Mouse (Mus musculus): ENCODE results near the gene Tnik. TPM values are rescaled to one million over a fixed set of nuclear protein-coding genes. Genes with fewer than 3 reads are reported as not detected.

Tnik gene
- polyA plus RNA-seq, 1 experiment from 2014 or later, result 14.7 TPM

DNA sequence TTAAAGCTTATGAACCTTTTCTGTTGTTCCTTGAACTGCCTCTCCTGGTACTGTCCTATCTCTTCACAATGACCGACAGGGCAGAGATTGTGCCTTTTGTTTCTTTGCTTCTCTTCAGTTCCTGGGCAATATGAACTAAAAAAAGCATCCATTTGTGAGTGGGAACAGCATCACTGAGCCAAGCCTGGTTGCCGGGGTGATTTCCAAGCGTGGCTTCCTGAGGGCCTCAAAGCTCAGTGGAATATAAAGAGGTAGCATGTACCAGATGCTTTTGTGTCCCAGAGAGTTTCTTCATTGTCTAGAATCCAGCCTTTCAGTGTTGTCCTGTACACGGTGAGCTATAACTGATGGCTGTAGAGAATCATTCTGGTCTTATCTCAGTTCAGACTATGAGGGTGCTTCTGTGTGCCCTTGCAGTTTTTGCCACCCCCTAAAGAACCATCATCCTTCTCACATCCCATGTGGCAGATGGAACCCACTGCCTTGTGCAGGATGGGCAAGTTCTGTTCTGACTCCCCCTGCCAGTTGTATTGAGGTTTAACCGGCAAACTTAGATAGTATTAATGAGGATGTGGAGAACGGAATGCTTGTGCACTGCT is 246.4 kb downstream of the Tnik start:
- ATAC-seq (ENCODE audit: insufficient read depth, low FRiP score, low read depth), result no peak
- 77% methylated on average over 6 of the region's 6 CpGs for WGBS

DNA sequence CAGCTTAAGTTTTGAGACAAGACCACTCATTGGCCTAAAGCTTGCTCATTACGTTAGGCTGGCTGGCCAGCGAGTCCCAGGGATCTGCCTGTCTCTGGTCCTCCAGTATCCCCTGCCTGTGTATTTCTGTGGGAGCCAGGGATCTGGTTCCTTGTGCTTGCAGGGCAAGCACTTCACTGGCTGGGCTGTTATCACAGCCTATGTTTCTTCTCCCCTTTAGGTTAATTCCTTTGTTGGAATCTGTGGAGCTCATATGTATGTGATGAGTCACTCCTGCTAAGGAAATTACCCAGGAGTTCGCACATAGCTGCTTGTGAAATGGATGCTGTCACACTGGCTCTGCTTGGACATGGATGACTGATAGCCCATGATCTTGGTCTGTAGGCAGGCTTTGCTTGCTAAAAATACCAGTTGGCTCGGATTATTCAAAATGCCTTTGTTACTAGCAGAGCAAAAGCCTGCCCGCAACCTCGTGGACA is 260.0 kb downstream of the Tnik start:
- Histone ChIP-seq H3K4me3 (replicated peaks) (no peak overlapping the region), H3K9me3 (no peaks in the 10 kb centered on the region), H3K9ac (no peak overlapping the region), H3K4me2 (no peak overlapping the region), H3K27ac (peak overlapping the region; percentile 53), H3K36me3 (no peaks in the 10 kb centered on the region), H3K27me3 (replicated peaks) (no peaks in the 10 kb centered on the region), H3K4me1 (0 out of 2 replicates have a peak, but pooled peaks cover 4% of the 10 kb centered on the region)
- ATAC-seq (ENCODE audit: insufficient read depth, low FRiP score, low read depth), result peak; percentile 86
- 49% methylated on average over 6 of the region's 6 CpGs for WGBS

More for the DNA sequence above, 246.4 kb downstream of the Tnik start:
- H3K27ac ChIP-seq, result no peak overlapping the region
- no peaks in the 10 kb centered on the region for H3K36me3 ChIP-seq
- H3K4me3 ChIP-seq (replicated peaks), result no peak overlapping the region
- H3K9me3 ChIP-seq, result no peaks in the 10 kb centered on the region
- no peaks in the 10 kb centered on the region for H3K27me3 ChIP-seq (replicated peaks)
- H3K4me1 ChIP-seq, result no peaks in the 10 kb centered on the region
- no peak overlapping the region for H3K4me2 ChIP-seq
- no peak overlapping the region for H3K9ac ChIP-seq

DNA sequence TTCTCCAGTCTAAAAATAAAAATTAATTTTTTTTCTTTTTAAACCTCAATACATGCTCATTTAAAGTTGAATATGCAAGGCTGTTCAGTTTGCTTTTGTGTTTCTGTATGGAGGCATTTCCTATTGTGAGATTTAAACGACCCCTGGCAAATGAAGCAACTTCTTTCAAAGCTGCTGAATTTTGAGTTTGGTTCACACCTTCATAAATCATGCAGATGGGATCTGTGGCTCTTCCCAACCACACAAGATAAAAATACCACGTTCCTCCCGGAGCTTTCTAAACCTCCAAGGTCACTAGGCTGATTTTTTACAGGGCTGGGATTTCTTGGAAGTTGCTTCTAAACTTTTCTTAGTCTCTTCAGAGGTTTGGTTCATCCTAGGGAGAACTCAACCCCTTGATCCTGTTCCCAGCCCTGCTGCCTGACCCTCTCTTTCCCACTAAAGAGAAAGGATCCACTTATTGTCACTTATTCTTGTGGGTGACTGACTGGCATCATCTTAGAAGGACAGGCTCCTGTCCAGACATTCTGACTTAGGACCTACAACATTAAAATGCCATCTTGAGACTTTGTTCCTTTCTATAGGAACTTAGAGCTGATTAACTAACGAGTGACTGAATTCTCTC is 260.6 kb downstream of the Tnik start:
- no peaks in the 10 kb centered on the region for H3K27me3 ChIP-seq (replicated peaks)
- H3K4me1 ChIP-seq, result 0 out of 2 replicates have a peak, but pooled peaks cover 4% of the 10 kb centered on the region
- H3K9ac ChIP-seq, result no peak overlapping the region
- H3K4me3 ChIP-seq (replicated peaks), result no peak overlapping the region
- ATAC-seq (ENCODE audit: insufficient read depth, low FRiP score, low read depth), result no peak
- peak overlapping the region; percentile 48; the same call in 1 of the 2 replicates for H3K27ac ChIP-seq
- H3K4me2 ChIP-seq, result no peak overlapping the region
- no peaks in the 10 kb centered on the region for H3K9me3 ChIP-seq
- no peaks in the 10 kb centered on the region for H3K36me3 ChIP-seq
- 37% methylated on average over 4 of the region's 4 CpGs for WGBS

DNA sequence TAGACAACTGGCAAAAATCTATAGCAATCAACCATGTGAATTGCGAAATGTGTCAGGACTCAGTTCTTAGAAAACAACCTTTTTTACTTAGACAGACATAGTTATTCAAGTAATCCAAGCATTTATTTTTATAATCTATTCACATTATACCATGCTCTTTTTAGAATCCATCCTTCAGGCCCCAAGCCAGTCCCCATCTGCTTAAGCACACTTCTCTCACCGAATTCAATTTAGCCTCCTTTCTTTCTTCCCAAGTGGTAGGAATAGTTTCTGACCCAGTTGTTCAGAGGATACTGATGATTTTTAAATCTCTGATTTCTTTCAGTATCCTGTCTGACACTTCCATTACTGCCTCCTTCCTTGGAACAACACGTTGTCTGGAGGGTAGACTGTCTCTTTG is 261.5 kb downstream of the Tnik start:
- H3K27ac ChIP-seq, result no peak overlapping the region
- H3K4me1 ChIP-seq, result 0 out of 2 replicates have a peak, but pooled peaks cover 4% of the 10 kb centered on the region
- H3K4me3 ChIP-seq (replicated peaks), result no peak overlapping the region
- no peak overlapping the region for H3K4me2 ChIP-seq
- H3K27me3 ChIP-seq (replicated peaks), result no peaks in the 10 kb centered on the region
- H3K9ac ChIP-seq, result no peak overlapping the region
- ATAC-seq (ENCODE audit: insufficient read depth, low FRiP score, low read depth), result no peak
- 79% methylated on average over 3 of the region's 3 CpGs for WGBS
- no peaks in the 10 kb centered on the region for H3K36me3 ChIP-seq
- H3K9me3 ChIP-seq, result no peaks in the 10 kb centered on the region

DNA sequence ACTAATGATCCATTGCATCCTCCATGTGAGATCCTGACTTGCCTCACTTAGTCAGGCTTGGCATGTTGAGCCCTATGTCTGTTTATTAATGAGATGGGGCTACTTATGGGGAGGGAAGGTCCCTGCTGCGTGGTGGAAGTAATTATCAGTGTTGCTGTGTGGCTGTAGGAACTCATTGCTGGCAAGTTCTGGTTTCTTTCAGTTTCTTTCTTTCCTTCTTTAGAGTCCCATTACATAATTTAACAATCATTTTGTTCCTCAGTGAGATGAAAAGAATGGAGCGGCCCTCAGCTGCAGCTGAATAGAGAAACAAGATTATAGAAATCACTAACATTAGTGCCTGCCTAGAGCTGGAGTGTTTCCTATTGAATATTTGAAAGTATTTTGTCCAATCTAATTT is 263.7 kb downstream of the Tnik start:
- no peak overlapping the region for H3K27ac ChIP-seq
- no peak overlapping the region for H3K4me2 ChIP-seq
- H3K9ac ChIP-seq, result no peak overlapping the region
- no peak for ATAC-seq (ENCODE audit: insufficient read depth, low FRiP score, low read depth)
- WGBS, result 57% methylated on average over 2 of the region's 2 CpGs
- H3K27me3 ChIP-seq (replicated peaks), result no peaks in the 10 kb centered on the region
- no peaks in the 10 kb centered on the region for H3K9me3 ChIP-seq
- no peak overlapping the region for H3K4me3 ChIP-seq (replicated peaks)
- no peaks in the 10 kb centered on the region for H3K36me3 ChIP-seq
- 0 out of 2 replicates have a peak, but pooled peaks cover 4% of the 10 kb centered on the region for H3K4me1 ChIP-seq

DNA sequence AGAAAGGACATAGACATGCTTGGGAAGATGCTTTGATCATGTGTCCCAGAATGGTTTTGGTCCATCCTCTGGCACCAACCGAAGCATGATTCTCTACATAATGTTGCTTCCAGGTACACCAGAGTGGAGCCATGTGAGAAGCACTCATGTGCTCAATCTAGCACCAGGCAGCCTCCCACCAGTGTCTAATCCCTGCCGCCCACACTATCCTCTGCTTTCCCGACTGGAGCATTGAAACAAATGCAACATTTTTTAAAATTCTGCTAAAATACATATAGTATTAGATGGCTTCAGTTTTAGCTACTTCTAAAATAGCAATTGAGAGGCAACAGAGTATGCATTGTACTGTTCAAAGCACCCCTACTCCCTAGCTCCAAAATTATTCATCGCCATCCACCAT is 264.2 kb downstream of the Tnik start:
- no peaks in the 10 kb centered on the region for H3K9me3 ChIP-seq
- 92% methylated on average over 4 of the region's 4 CpGs for WGBS
- H3K4me2 ChIP-seq, result no peak overlapping the region
- no peak overlapping the region for H3K9ac ChIP-seq
- no peak for ATAC-seq (ENCODE audit: insufficient read depth, low FRiP score, low read depth)
- H3K4me1 ChIP-seq, result 0 out of 2 replicates have a peak, but pooled peaks cover 4% of the 10 kb centered on the region
- no peak overlapping the region for H3K27ac ChIP-seq
- H3K27me3 ChIP-seq (replicated peaks), result no peaks in the 10 kb centered on the region
- H3K4me3 ChIP-seq (replicated peaks), result no peak overlapping the region
- no peaks in the 10 kb centered on the region for H3K36me3 ChIP-seq

DNA sequence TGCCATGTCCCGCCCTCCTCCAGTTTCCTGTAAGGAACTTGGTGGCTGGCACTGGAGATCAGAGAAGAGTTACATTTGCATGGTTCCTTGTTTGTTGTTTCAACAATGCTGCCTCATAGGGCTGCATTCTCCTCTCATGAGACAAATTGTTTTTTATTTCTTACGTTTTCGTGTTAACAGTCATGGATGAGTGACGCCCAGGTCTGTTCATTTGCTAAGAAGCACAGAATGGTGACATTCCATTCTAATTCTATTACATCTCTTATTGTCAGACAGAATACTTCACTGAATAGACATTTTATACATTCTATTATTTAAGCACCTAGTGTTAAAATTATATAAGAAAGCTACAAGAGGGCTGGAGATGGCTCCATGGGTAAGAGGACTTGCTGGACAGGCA is 266.5 kb downstream of the Tnik start:
- H3K36me3 ChIP-seq, result no peaks in the 10 kb centered on the region
- H3K4me1 ChIP-seq, result no peaks in the 10 kb centered on the region
- H3K4me3 ChIP-seq (replicated peaks), result no peak overlapping the region
- no peak overlapping the region for H3K4me2 ChIP-seq
- H3K27me3 ChIP-seq (replicated peaks), result no peaks in the 10 kb centered on the region
- WGBS, result 89% methylated on average over 4 of the region's 4 CpGs
- no peak overlapping the region for H3K9ac ChIP-seq
- H3K9me3 ChIP-seq, result no peaks in the 10 kb centered on the region
- ATAC-seq (ENCODE audit: insufficient read depth, low FRiP score, low read depth), result no peak
- no peak overlapping the region for H3K27ac ChIP-seq

DNA sequence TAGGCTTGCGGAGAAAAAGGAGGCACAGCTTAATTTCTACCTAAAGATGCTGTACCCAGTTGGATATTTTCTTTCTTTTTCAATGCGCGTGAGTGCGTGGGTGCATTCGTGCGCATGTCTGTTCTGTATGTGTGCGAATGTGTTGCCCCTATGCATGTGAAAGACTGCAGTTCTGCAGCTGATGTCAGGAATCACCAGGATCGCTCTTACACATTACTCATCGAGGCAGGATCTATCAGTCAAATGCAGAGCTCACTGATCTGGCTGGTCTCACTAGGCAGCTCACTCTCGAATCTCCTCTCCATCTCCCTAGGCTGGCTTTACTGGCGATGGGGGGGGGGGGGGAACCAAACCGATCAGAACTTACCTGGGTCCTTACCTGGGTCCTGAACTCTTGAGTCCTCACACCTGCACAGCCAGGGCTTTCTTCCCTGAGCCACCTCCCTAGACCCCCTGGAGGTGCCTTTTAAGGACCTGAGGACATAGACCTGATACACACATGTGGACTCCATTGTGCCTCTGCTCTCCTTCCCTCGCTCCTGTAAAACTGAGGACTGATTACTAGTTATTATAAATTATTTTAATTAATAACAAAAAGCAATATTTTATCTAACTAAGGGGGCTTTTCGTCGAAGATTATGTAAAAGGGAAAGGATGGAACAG is 268.4 kb downstream of the Tnik start:
- Histone ChIP-seq H3K9ac (no peak overlapping the region), H3K4me3 (replicated peaks) (no peak overlapping the region), H3K27ac (no peak overlapping the region), H3K4me1 (no peaks in the 10 kb centered on the region), H3K27me3 (replicated peaks) (no peaks in the 10 kb centered on the region), H3K4me2 (no peak overlapping the region), H3K36me3 (no peaks in the 10 kb centered on the region), H3K9me3 (no peaks in the 10 kb centered on the region)
- WGBS, result 73% methylated on average over 15 of the region's 15 CpGs
- ATAC-seq (ENCODE audit: insufficient read depth, low FRiP score, low read depth), result no peak

DNA sequence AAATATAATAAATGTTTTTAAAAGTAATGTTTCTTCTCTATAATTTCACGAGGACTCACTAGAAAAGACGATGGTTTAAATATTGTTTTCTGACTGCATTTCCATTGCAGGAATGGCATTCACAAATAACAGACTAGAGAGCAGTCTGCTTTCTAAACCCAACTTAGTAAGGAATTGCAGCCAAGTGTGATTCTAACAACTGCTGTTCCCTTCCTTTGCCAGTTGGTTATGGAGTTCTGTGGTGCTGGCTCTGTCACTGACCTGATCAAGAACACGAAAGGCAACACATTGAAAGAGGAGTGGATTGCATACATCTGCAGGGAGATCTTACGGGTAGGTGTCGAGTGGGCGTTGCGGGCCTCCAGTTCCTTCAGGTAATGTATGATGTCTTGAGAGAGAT is 269.7 kb downstream of the Tnik start:
- Histone ChIP-seq H3K4me2 (no peak overlapping the region), H3K27ac (no peak overlapping the region), H3K4me3 (replicated peaks) (no peak overlapping the region), H3K9ac (no peak overlapping the region), H3K4me1 (no peaks in the 10 kb centered on the region), H3K27me3 (replicated peaks) (no peaks in the 10 kb centered on the region), H3K9me3 (no peaks in the 10 kb centered on the region), H3K36me3 (no peaks in the 10 kb centered on the region)
- 92% methylated on average over 7 of the region's 7 CpGs for WGBS
- ATAC-seq (ENCODE audit: insufficient read depth, low FRiP score, low read depth), result no peak

DNA sequence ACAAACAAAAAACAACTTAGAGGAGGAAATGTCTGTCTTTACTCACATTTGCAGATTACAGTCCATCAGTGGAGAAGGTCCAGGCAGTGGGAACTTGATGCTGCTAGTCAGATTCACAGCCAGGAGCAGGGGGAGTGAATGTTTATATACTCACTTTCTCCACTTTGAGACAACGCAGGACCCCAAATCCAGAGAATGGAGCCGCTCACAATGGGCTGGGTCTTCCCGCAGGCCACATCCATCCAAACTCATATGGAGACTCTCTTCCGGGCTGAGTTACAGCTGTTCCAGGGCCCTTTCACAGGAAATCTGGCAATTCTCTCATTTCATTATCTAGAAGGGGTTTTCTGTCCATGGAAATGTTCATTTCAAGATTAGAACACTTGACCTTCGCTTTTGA is 277.1 kb downstream of the Tnik start:
- WGBS, result 54% methylated on average over 5 of the region's 5 CpGs
- Histone ChIP-seq H3K9me3 (no peaks in the 10 kb centered on the region), H3K9ac (no peak overlapping the region), H3K27ac (no peak overlapping the region), H3K4me1 (no peaks in the 10 kb centered on the region), H3K36me3 (no peaks in the 10 kb centered on the region), H3K4me3 (replicated peaks) (no peak overlapping the region), H3K27me3 (replicated peaks) (no peaks in the 10 kb centered on the region), H3K4me2 (no peak overlapping the region)
- ATAC-seq (ENCODE audit: insufficient read depth, low FRiP score, low read depth), result no peak

DNA sequence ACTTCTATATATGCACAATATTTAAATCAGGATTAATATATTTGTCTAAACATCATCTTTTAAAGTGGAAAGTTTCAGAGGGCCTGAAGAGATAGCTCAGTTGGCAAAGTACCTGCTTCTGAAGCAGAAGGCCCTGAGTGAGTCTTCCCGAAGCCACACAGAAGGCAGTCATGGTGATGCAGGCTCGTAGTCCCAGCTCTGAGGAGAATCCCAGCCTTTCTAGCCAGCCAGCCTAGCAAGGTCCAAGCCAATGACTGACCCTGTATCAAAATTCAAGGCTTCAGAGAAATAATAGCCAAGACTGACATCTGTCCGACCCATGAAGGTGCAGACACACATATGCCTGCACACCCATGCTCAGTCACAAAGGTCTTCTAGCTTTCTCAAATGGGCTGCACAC is 279.9 kb downstream of the Tnik start:
- H3K27ac ChIP-seq, result no peak overlapping the region
- 90% methylated on average over 3 of the region's 3 CpGs for WGBS
- no peak overlapping the region for H3K4me3 ChIP-seq (replicated peaks)
- no peak overlapping the region for H3K9ac ChIP-seq
- no peaks in the 10 kb centered on the region for H3K27me3 ChIP-seq (replicated peaks)
- ATAC-seq (ENCODE audit: insufficient read depth, low FRiP score, low read depth), result no peak
- H3K9me3 ChIP-seq, result no peaks in the 10 kb centered on the region
- no peak overlapping the region for H3K4me2 ChIP-seq
- no peaks in the 10 kb centered on the region for H3K36me3 ChIP-seq
- no peaks in the 10 kb centered on the region for H3K4me1 ChIP-seq

DNA sequence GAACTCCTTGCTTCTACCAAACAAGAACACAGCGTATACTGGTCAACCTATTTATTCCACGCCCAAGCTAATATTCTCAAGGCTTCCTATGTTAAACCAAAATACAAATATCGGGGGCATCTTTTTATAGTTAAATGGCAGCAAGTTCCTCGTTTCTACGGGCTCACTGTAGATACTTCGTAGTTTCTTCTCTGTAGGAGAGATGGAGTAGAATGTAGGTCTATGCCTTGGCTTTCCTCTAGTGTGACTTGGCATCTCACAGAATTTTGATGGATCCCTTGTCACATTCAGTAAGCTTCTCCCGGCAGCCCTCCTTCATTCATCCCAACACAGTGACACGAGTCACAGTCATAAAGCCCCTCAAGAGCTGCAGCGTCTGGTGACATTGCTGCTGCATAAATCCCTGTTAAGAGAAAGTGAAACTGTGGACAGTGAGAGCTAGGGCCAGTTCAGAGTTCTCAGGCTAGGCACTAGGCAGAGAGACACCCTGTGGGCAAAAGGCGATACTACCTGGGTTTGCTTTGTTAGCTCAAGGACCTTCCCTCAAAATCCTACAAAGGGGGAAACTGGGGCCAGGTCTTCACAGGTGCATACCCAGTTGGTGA is 280.5 kb downstream of the Tnik start:
- ATAC-seq (ENCODE audit: insufficient read depth, low FRiP score, low read depth), result no peak
- H3K4me3 ChIP-seq (replicated peaks), result no peak overlapping the region
- H3K9me3 ChIP-seq, result no peaks in the 10 kb centered on the region
- H3K4me1 ChIP-seq, result no peaks in the 10 kb centered on the region
- WGBS, result 71% methylated on average over 10 of the region's 10 CpGs
- no peaks in the 10 kb centered on the region for H3K27me3 ChIP-seq (replicated peaks)
- H3K36me3 ChIP-seq, result no peaks in the 10 kb centered on the region
- H3K4me2 ChIP-seq, result no peak overlapping the region
- H3K27ac ChIP-seq, result no peak overlapping the region
- H3K9ac ChIP-seq, result no peak overlapping the region
